9 mouse cellular contexts compared by ENCODE assay signal in genomic region chr5:135076931-135077505, GRCm38 (mm10). TPM values are rescaled to one million over a fixed set of nuclear protein-coding genes. Genes with fewer than 3 reads are reported as not detected.
DNase-seq lines count a peak whose midpoint lies in the region; ATAC-seq lines count a peak whose summit lies in the region.
"Had no signal": no experiment of that assay in that cellular context is flagged by ENCODE, and none has a peak within 500 bp of the region (broad histone marks: within the 10 kb centered on the region; RNA-seq: fewer than 3 reads in every experiment).

No protein-coding gene starts in this region.

- peak overlapping the region; percentile 88 for H3K9ac ChIP-seq in heart, embryonic 16.5 days (ENCODE audit: low read length)
- H3K9ac ChIP-seq in lung, embryonic 15.5 days = peak overlapping the region; percentile 89

- peak; percentile 10 for DNase-seq in gastrocnemius, adult 18-20 months (ENCODE audit: low spot score)
- no peak for DNase-seq in gastrocnemius, postnatal 10 days
- DNase-seq in cerebellum, adult 8-10 months = peak; percentile 37
- DNase-seq in kidney, postnatal 36 days = peak; percentile 78 to 80
- DNase-seq in right cerebral cortex, postnatal 14 days = peak; percentile 47

- H3K4me2 ChIP-seq in heart, embryonic 16.5 days (ENCODE audit: low read depth, low read length) = peak overlapping the region; percentile 74
- H3K4me2 ChIP-seq in lung, embryonic 15.5 days = peak overlapping the region; percentile 90

- WGBS in heart, embryonic 16.5 days = 34% methylated on average over 14 of the region's 14 CpGs
- 11% methylated on average over 14 of the region's 14 CpGs for WGBS in lung, embryonic 15.5 days

- no peaks in the 10 kb centered on the region for H3K4me1 ChIP-seq in heart, embryonic 16.5 days (ENCODE audit: control insufficient read depth, insufficient read depth, low read length)
- peaks cover 24% of the 10 kb centered on the region for H3K4me1 ChIP-seq in lung, embryonic 15.5 days

- no peaks in the 10 kb centered on the region for H3K9me3 ChIP-seq in heart, embryonic 16.5 days (replicated peaks; ENCODE audit: control insufficient read depth, low read length)
- no peaks in the 10 kb centered on the region for H3K9me3 ChIP-seq in lung, embryonic 15.5 days

- H3K4me3 ChIP-seq in heart, embryonic 16.5 days (ENCODE audit: low read length) = peak overlapping the region; percentile 72
- H3K4me3 ChIP-seq in lung, embryonic 15.5 days = peak overlapping the region; percentile 80

- H3K36me3 ChIP-seq in heart, embryonic 16.5 days (ENCODE audit: control insufficient read depth, insufficient read depth) = no peaks in the 10 kb centered on the region
- peaks cover 6% of the 10 kb centered on the region; the same call in 1 of the 2 replicates for H3K36me3 ChIP-seq in lung, embryonic 15.5 days

- H3K27ac ChIP-seq in heart, embryonic 16.5 days (ENCODE audit: low read length) = no peak overlapping the region
- peak overlapping the region; percentile 22; the same call in 1 of the 2 replicates for H3K27ac ChIP-seq in lung, embryonic 15.5 days

- peaks cover 2% of the 10 kb centered on the region; the same call in 1 of the 2 replicates for H3K27me3 ChIP-seq in heart, embryonic 16.5 days (ENCODE audit: control insufficient read depth, insufficient read depth, low read length)
- no peaks in the 10 kb centered on the region for H3K27me3 ChIP-seq in lung, embryonic 15.5 days

- no peak for ATAC-seq in heart, embryonic 16.5 days (replicated peaks; ENCODE audit: extremely low read depth, insufficient read depth, low FRiP score)
- ATAC-seq in lung, embryonic 15.5 days (ENCODE audit: borderline replicate concordance, extremely low read depth, low FRiP score, low TSS enrichment) = peak; percentile 51
- ATAC-seq in CD4-positive, CD25-positive, alpha-beta regulatory T cell, adult 4 months = no peak

RNA-seq across cellular contexts. Expression of gene Vps37d, which starts 1.0 kb away (rescaled TPM):
- under 1 TPM; 0.25 to 0.52 TPM for total RNA-seq in gastrocnemius, adult 18-20 months (2021)
- total RNA-seq in gastrocnemius, postnatal 10 days (2021) = 1 to 10 TPM; 2.3 to 3.0 TPM
- 1.8 and 2.4 TPM in 2 replicates for polyA plus RNA-seq in heart, embryonic 16.5 days (2015; fragmentation: Nextera tagmentation; extraction: Ambion mirVana)
- 6.1 and 9.1 TPM in 2 replicates for polyA plus RNA-seq in lung, embryonic 15.5 days (2015; fragmentation: Nextera tagmentation; extraction: Ambion mirVana)
- polyA plus RNA-seq in CD4-positive, CD25-positive, alpha-beta regulatory T cell, adult 4 months (2017; shearing (Covaris generic)) = not detected

RNA-seq across cellular contexts. Expression of gene Bud23, which starts 12.3 kb away (rescaled TPM):
- total RNA-seq in gastrocnemius, adult 18-20 months (2021) = 10 to 100 TPM; 28.2 to 35.7 TPM
- 10 to 100 TPM; 28.6 to 30.3 TPM for total RNA-seq in gastrocnemius, postnatal 10 days (2021)
- polyA plus RNA-seq in heart, embryonic 16.5 days (2015; fragmentation: Nextera tagmentation; extraction: Ambion mirVana) = 59.7 and 70.4 TPM in 2 replicates
- polyA plus RNA-seq in lung, embryonic 15.5 days (2015; fragmentation: Nextera tagmentation; extraction: Ambion mirVana) = 117 and 124 TPM in 2 replicates
- 100 to 1,000 TPM in 1 of 2 experiments, 10 to 100 TPM in 1; 60.8 to 103 TPM for polyA plus RNA-seq in CD4-positive, CD25-positive, alpha-beta regulatory T cell, adult 4 months (2017; shearing (Covaris generic))

RNA-seq across cellular contexts. Expression of gene Mlxipl, which starts 12.7 kb away (rescaled TPM):
- 10 to 100 TPM; 54.5 to 64.1 TPM for total RNA-seq in gastrocnemius, adult 18-20 months (2021)
- 10 to 100 TPM; 28.4 to 32.5 TPM for total RNA-seq in gastrocnemius, postnatal 10 days (2021)
- 2.2 and 2.4 TPM in 2 replicates for polyA plus RNA-seq in heart, embryonic 16.5 days (2015; fragmentation: Nextera tagmentation; extraction: Ambion mirVana)
- polyA plus RNA-seq in lung, embryonic 15.5 days (2015; fragmentation: Nextera tagmentation; extraction: Ambion mirVana) = 1.4 and 2.8 TPM in 2 replicates
- polyA plus RNA-seq in CD4-positive, CD25-positive, alpha-beta regulatory T cell, adult 4 months (2017; shearing (Covaris generic)) = under 1 TPM in 1 of 2 experiments, not detected in 1; 0.13 TPM
- total RNA-seq: hematopoietic stem cell, adult 5-6 weeks had no signal

RNA-seq across cellular contexts. Expression of gene Dnajc30, which starts 13.0 kb away (rescaled TPM):
- total RNA-seq in gastrocnemius, adult 18-20 months (2021) = 10 to 100 TPM; 26.7 to 28.1 TPM
- 10 to 100 TPM; 22.4 to 23.3 TPM for total RNA-seq in gastrocnemius, postnatal 10 days (2021)
- polyA plus RNA-seq in heart, embryonic 16.5 days (2015; fragmentation: Nextera tagmentation; extraction: Ambion mirVana) = 28.8 and 30.9 TPM in 2 replicates
- 29.1 and 31.7 TPM in 2 replicates for polyA plus RNA-seq in lung, embryonic 15.5 days (2015; fragmentation: Nextera tagmentation; extraction: Ambion mirVana)
- polyA plus RNA-seq in CD4-positive, CD25-positive, alpha-beta regulatory T cell, adult 4 months (2017; shearing (Covaris generic)) = 10 to 100 TPM; 23.4 to 36.6 TPM

RNA-seq across cellular contexts. Expression of gene Stx1a, which starts 53.7 kb away (rescaled TPM):
- under 1 TPM; 0.18 to 0.40 TPM for total RNA-seq in gastrocnemius, adult 18-20 months (2021)
- total RNA-seq in gastrocnemius, postnatal 10 days (2021) = 1 to 10 TPM; 2.0 to 5.1 TPM
- 6.0 and 7.4 TPM in 2 replicates for polyA plus RNA-seq in heart, embryonic 16.5 days (2015; fragmentation: Nextera tagmentation; extraction: Ambion mirVana)
- polyA plus RNA-seq in lung, embryonic 15.5 days (2015; fragmentation: Nextera tagmentation; extraction: Ambion mirVana) = 11.9 and 13.2 TPM in 2 replicates
- polyA plus RNA-seq in CD4-positive, CD25-positive, alpha-beta regulatory T cell, adult 4 months (2017; shearing (Covaris generic)) = 10 to 100 TPM; 15.4 to 27.0 TPM
- total RNA-seq: hematopoietic stem cell, adult 5-6 weeks had no signal
